Comparison of ENCODE assay signal across 11 mouse cellular contexts in genomic region chr7:132568817-132569216, GRCm38 (mm10). TPM values are rescaled to one million over a fixed set of nuclear protein-coding genes. Genes with fewer than 3 reads are reported as not detected.
DNase-seq lines count a peak whose midpoint lies in the region; ATAC-seq and TF ChIP-seq lines count a peak whose summit lies in the region.
"Had no signal": no experiment of that assay in that cellular context is flagged by ENCODE, and none has a peak within 500 bp of the region (broad histone marks: within the 10 kb centered on the region; RNA-seq: fewer than 3 reads in every experiment).

No protein-coding gene starts in this region.

- H3K4me1 ChIP-seq in heart, embryonic 12.5 days (replicated peaks) = peaks cover 30% of the 10 kb centered on the region
- no peaks in the 10 kb centered on the region for H3K4me1 ChIP-seq in intestine, postnatal 0 days (replicated peaks; ENCODE audit: control insufficient read depth, insufficient read depth, low read length)
- peaks cover 2% of the 10 kb centered on the region; the same call in 1 of the 2 replicates for H3K4me1 ChIP-seq in forebrain, embryonic 11.5 days (replicated peaks; ENCODE audit: control insufficient read depth, insufficient read depth, low read length)
- peaks cover 9% of the 10 kb centered on the region for H3K4me1 ChIP-seq in stomach, postnatal 0 days (replicated peaks; ENCODE audit: control insufficient read depth, insufficient read depth)
- peaks cover 12% of the 10 kb centered on the region for H3K4me1 ChIP-seq in forebrain, embryonic 12.5 days

- 92% methylated on average over 6 of the region's 6 CpGs for WGBS in heart, embryonic 12.5 days
- WGBS in intestine, postnatal 0 days = 51% methylated on average over 6 of the region's 6 CpGs
- 92% methylated on average over 6 of the region's 6 CpGs for WGBS in forebrain, embryonic 11.5 days
- WGBS in stomach, postnatal 0 days = 69% methylated on average over 6 of the region's 6 CpGs
- 95% methylated on average over 6 of the region's 6 CpGs for WGBS in forebrain, embryonic 12.5 days

- peaks cover 45% of the 10 kb centered on the region for H3K36me3 ChIP-seq in heart, embryonic 12.5 days
- peaks cover 45% of the 10 kb centered on the region for H3K36me3 ChIP-seq in intestine, postnatal 0 days (ENCODE audit: control insufficient read depth, insufficient read depth)
- H3K36me3 ChIP-seq in forebrain, embryonic 11.5 days (ENCODE audit: control insufficient read depth, insufficient read depth, low read length) = peaks cover 4% of the 10 kb centered on the region
- peaks cover 13% of the 10 kb centered on the region for H3K36me3 ChIP-seq in stomach, postnatal 0 days (ENCODE audit: control insufficient read depth, insufficient read depth, low read length)
- peaks cover 28% of the 10 kb centered on the region for H3K36me3 ChIP-seq in forebrain, embryonic 12.5 days (replicated peaks)

- no peak overlapping the region for H3K4me2 ChIP-seq in heart, embryonic 12.5 days
- H3K4me2 ChIP-seq in intestine, postnatal 0 days (replicated peaks; ENCODE audit: low read depth) = peak overlapping the region; percentile 71
- H3K4me2 ChIP-seq in forebrain, embryonic 11.5 days (ENCODE audit: low read depth, low read length, severe bottlenecking) = no peak overlapping the region
- no peak overlapping the region for H3K4me2 ChIP-seq in stomach, postnatal 0 days (replicated peaks; ENCODE audit: low read depth)
- no peak overlapping the region for H3K4me2 ChIP-seq in forebrain, embryonic 12.5 days

- H3K4me3 ChIP-seq in heart, embryonic 12.5 days = no peak overlapping the region
- no peak overlapping the region for H3K4me3 ChIP-seq in intestine, postnatal 0 days (ENCODE audit: low read depth, low read length)
- H3K4me3 ChIP-seq in forebrain, embryonic 11.5 days (ENCODE audit: low read depth, low read length) = no peak overlapping the region
- no peak overlapping the region for H3K4me3 ChIP-seq in stomach, postnatal 0 days (ENCODE audit: low read depth, low read length)
- H3K4me3 ChIP-seq in forebrain, embryonic 12.5 days (replicated peaks) = no peak overlapping the region

- H3K9me3 ChIP-seq in heart, embryonic 12.5 days (replicated peaks) = no peaks in the 10 kb centered on the region
- no peaks in the 10 kb centered on the region for H3K9me3 ChIP-seq in intestine, postnatal 0 days (ENCODE audit: control insufficient read depth)
- no peaks in the 10 kb centered on the region for H3K9me3 ChIP-seq in forebrain, embryonic 11.5 days (ENCODE audit: control insufficient read depth, low read length)
- H3K9me3 ChIP-seq in stomach, postnatal 0 days (ENCODE audit: control insufficient read depth, low read length) = no peaks in the 10 kb centered on the region
- no peaks in the 10 kb centered on the region for H3K9me3 ChIP-seq in forebrain, embryonic 12.5 days

- peak; percentile 49 to 61 for DNase-seq in heart, adult 9 months (ENCODE audit: low spot score in 2 of 2)
- peak; percentile 60 to 77 for DNase-seq in spleen, postnatal 4 days (ENCODE audit: low spot score in 2 of 2)
- DNase-seq in forebrain, embryonic 11.5 days (ENCODE audit: low spot score) = no peak
- DNase-seq in stomach, postnatal 0 days (ENCODE audit: low spot score) = no peak
- DNase-seq: cerebellum, adult 18-20 months had no signal

- TF ChIP-seq EP300 in stomach, postnatal 0 days (optimal IDR thresholded peaks at IDR 0.05) = no peak

- H3K27ac ChIP-seq in heart, embryonic 12.5 days (ENCODE audit: poor library complexity, severe bottlenecking) = no peak overlapping the region
- peak overlapping the region; percentile 51; the same call in 1 of the 2 replicates for H3K27ac ChIP-seq in intestine, postnatal 0 days (ENCODE audit: low read depth, low read length)
- no peak overlapping the region for H3K27ac ChIP-seq in forebrain, embryonic 11.5 days (ENCODE audit: low read depth, low read length)
- no peak overlapping the region for H3K27ac ChIP-seq in stomach, postnatal 0 days (replicated peaks)
- H3K27ac ChIP-seq in forebrain, embryonic 12.5 days = no peak overlapping the region
- H3K27ac ChIP-seq: liver, embryonic 14.5 days had no signal

- ATAC-seq in heart, embryonic 12.5 days (ENCODE audit: insufficient number of reproducible peaks, low FRiP score) = no peak
- peak; percentile 93 for ATAC-seq in CD4-positive, CD25-positive, alpha-beta regulatory T cell, adult 4 months
- ATAC-seq in intestine, postnatal 0 days = no peak
- ATAC-seq in forebrain, embryonic 11.5 days (replicated peaks; ENCODE audit: low FRiP score) = no peak
- no peak for ATAC-seq in stomach, postnatal 0 days (ENCODE audit: low FRiP score, low TSS enrichment)
- no peak for ATAC-seq in forebrain, embryonic 12.5 days (ENCODE audit: low FRiP score)

- no peak for TF ChIP-seq CTCF in intestine, postnatal 0 days (IDR thresholded peaks at IDR 0.05; ENCODE audit: low read depth)
- no peak for TF ChIP-seq CTCF in stomach, postnatal 0 days (IDR thresholded peaks at IDR 0.05; ENCODE audit: low read depth)

- no peaks in the 10 kb centered on the region for H3K27me3 ChIP-seq in heart, embryonic 12.5 days (replicated peaks)
- H3K27me3 ChIP-seq in intestine, postnatal 0 days (replicated peaks; ENCODE audit: control insufficient read depth, insufficient read depth, low read length) = no peaks in the 10 kb centered on the region
- H3K27me3 ChIP-seq in forebrain, embryonic 11.5 days (ENCODE audit: control insufficient read depth, insufficient read depth, low read length) = no peaks in the 10 kb centered on the region
- H3K27me3 ChIP-seq in stomach, postnatal 0 days (ENCODE audit: control insufficient read depth, insufficient read depth, low read length) = no peaks in the 10 kb centered on the region
- H3K27me3 ChIP-seq in forebrain, embryonic 12.5 days = no peaks in the 10 kb centered on the region

- H3K9ac ChIP-seq in heart, embryonic 12.5 days = no peak overlapping the region
- 0 out of 2 replicates have a peak overlapping the region, but pooled peaks have one; percentile 23 for H3K9ac ChIP-seq in intestine, postnatal 0 days (ENCODE audit: low read depth, low read length)
- H3K9ac ChIP-seq in forebrain, embryonic 11.5 days (ENCODE audit: low read length) = no peak overlapping the region
- no peak overlapping the region for H3K9ac ChIP-seq in stomach, postnatal 0 days (ENCODE audit: low read length)
- H3K9ac ChIP-seq in forebrain, embryonic 12.5 days = no peak overlapping the region
- H3K9ac ChIP-seq: liver, embryonic 14.5 days had no signal

RNA-seq across cellular contexts. Expression of gene Oat, which starts 7.4 kb away (rescaled TPM):
- polyA plus RNA-seq in heart, embryonic 12.5 days (2016; fragmentation: Nextera tagmentation; extraction: Ambion mirVana) = 161 and 163 TPM in 2 replicates
- 10 to 100 TPM; 77.0 to 91.2 TPM for polyA plus RNA-seq in CD4-positive, CD25-positive, alpha-beta regulatory T cell, adult 4 months (2017; shearing (Covaris generic))
- 1,789 and 2,051 TPM in 2 replicates for polyA plus RNA-seq in intestine, postnatal 0 days (2015; fragmentation: Nextera tagmentation; extraction: Ambion mirVana)
- 134 and 137 TPM in 2 replicates for polyA plus RNA-seq in forebrain, embryonic 11.5 days (2014; fragmentation: Nextera tagmentation; extraction: Ambion mirVana)
- polyA plus RNA-seq in stomach, postnatal 0 days (2015; fragmentation: Nextera tagmentation; extraction: Ambion mirVana) = 139 and 155 TPM in 2 replicates
- 112 and 127 TPM in 2 replicates for polyA plus RNA-seq in forebrain, embryonic 12.5 days (2016; fragmentation: Nextera tagmentation; extraction: Ambion mirVana)

RNA-seq across cellular contexts. Expression of gene Nkx1-2, which starts 30.6 kb away (rescaled TPM):
- polyA plus RNA-seq in heart, embryonic 12.5 days (2016; fragmentation: Nextera tagmentation; extraction: Ambion mirVana) = not detected in 2 replicates
- not detected for polyA plus RNA-seq in CD4-positive, CD25-positive, alpha-beta regulatory T cell, adult 4 months (2017; shearing (Covaris generic))
- polyA plus RNA-seq in intestine, postnatal 0 days (2015; fragmentation: Nextera tagmentation; extraction: Ambion mirVana) = 0.57 and 0.61 TPM in 2 replicates
- polyA plus RNA-seq in forebrain, embryonic 11.5 days (2014; fragmentation: Nextera tagmentation; extraction: Ambion mirVana) = 0.36 TPM in 1 of 2 replicates, not detected in the other
- not detected in 2 replicates for polyA plus RNA-seq in stomach, postnatal 0 days (2015; fragmentation: Nextera tagmentation; extraction: Ambion mirVana)
- 0.21 and 0.72 TPM in 2 replicates for polyA plus RNA-seq in forebrain, embryonic 12.5 days (2016; fragmentation: Nextera tagmentation; extraction: Ambion mirVana)
- polyA plus RNA-seq: kidney, embryonic 16.5 days had no signal

RNA-seq across cellular contexts. Expression of gene Lhpp, which starts 41.6 kb away (rescaled TPM):
- 23.5 and 23.6 TPM in 2 replicates for polyA plus RNA-seq in heart, embryonic 12.5 days (2016; fragmentation: Nextera tagmentation; extraction: Ambion mirVana)
- polyA plus RNA-seq in CD4-positive, CD25-positive, alpha-beta regulatory T cell, adult 4 months (2017; shearing (Covaris generic)) = 1 to 10 TPM; 4.0 to 5.0 TPM
- 52.0 and 54.5 TPM in 2 replicates for polyA plus RNA-seq in intestine, postnatal 0 days (2015; fragmentation: Nextera tagmentation; extraction: Ambion mirVana)
- 12.7 and 15.1 TPM in 2 replicates for polyA plus RNA-seq in forebrain, embryonic 11.5 days (2014; fragmentation: Nextera tagmentation; extraction: Ambion mirVana)
- polyA plus RNA-seq in stomach, postnatal 0 days (2015; fragmentation: Nextera tagmentation; extraction: Ambion mirVana) = 8.0 and 9.3 TPM in 2 replicates
- polyA plus RNA-seq in forebrain, embryonic 12.5 days (2016; fragmentation: Nextera tagmentation; extraction: Ambion mirVana) = 10.9 and 12.1 TPM in 2 replicates

Comparison
In these comparisons a context has a peak if more than half of its experiments do, and no peak if none do; other contexts are left out.
1. DNase-seq: peak in heart, adult 9 months (2 of 2) and spleen, postnatal 4 days (2 of 2); none in forebrain, embryonic 11.5 days (single experiment) and stomach, postnatal 0 days (single experiment).
2. RNA of gene Oat, which starts 7.4 kb away (polyA plus RNA-seq): 1,789 to 2,051 TPM in intestine, postnatal 0 days; 161 to 163 TPM in heart, embryonic 12.5 days, 139 to 155 TPM in stomach, postnatal 0 days, 134 to 137 TPM in forebrain, embryonic 11.5 days, 112 to 127 TPM in forebrain, embryonic 12.5 days and 77.0 to 91.2 TPM in CD4-positive, CD25-positive, alpha-beta regulatory T cell, adult 4 months; every median in the first group is over 10 times any median in the second.